Mouse (Mus musculus): ENCODE data around the gene Fam196b. TPM values are rescaled to one million over a fixed set of nuclear protein-coding genes. Genes with fewer than 3 reads are reported as not detected.
A peak's percentile ranks its signal among the peaks of the same experiment; 100 is the strongest.

The Fam196b gene
- 1.1 and 1.6 TPM in 2 replicates for polyA plus RNA-seq (2016; fragmentation: Nextera tagmentation; extraction: Ambion mirVana)

DNA sequence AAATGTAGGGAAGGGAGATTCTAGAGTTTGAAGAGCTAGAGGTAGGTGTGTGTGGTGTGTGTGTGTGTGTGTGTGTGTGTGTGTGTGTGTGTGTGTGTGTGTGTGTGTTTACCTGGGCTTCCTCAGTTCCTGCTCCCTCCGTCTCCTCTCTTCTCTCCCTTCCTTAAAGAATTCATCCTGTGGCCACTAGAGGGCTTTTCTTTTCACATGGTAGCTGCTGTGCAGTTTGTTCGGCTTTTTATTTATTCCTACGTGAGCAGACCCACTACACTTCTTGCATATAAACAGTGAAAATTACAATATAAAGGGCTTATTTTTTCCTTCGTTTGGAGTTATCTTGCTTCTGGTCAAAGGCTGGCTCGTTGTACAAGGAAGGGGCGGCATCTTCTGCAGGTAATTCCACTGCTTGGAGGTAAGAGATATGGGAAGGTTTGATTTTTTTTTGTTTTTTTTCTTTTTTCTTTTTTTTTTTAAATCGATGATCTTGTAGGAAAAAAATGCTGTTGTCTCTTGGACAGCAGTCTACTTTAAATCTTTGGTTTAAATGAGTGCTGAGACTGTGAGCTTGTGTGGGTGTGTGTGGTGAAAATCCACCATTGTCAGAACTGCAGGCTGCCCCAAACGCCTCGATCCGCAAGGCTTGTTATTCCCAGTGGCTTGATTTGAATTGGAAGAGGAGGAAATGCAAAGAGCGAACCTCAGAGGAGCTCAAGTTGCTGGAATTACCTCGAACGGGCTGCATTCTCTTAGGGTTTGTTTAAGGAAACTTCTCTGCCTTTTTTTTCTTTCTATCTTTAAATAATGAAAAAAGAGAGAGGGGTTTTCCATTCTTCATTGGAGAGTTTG lies at the start of gene Fam196b:
Gene Fam196b (plus strand): TSS at position 289 of the 846 bp plus-strand sequence.
- peak within 1 kb of the TSS; percentile 52 for H3K4me3 ChIP-seq
- 2% methylated on average over 13 of the region's 13 CpGs for WGBS
- H3K4me1 ChIP-seq, result peaks cover 7% of the 10 kb centered on the region
- H3K27me3 ChIP-seq (replicated peaks; ENCODE audit: low read depth, poor library complexity, severe bottlenecking), result peaks cover 16% of the 10 kb centered on the region
- peak; percentile 27 for DNase-seq (ENCODE audit: low spot score)
- no peaks in the 10 kb centered on the region for H3K36me3 ChIP-seq (replicated peaks)
- H3K27ac ChIP-seq (replicated peaks), result no peak within 1 kb of the TSS
- H3K9me3 ChIP-seq, result no peaks in the 10 kb centered on the region

DNA sequence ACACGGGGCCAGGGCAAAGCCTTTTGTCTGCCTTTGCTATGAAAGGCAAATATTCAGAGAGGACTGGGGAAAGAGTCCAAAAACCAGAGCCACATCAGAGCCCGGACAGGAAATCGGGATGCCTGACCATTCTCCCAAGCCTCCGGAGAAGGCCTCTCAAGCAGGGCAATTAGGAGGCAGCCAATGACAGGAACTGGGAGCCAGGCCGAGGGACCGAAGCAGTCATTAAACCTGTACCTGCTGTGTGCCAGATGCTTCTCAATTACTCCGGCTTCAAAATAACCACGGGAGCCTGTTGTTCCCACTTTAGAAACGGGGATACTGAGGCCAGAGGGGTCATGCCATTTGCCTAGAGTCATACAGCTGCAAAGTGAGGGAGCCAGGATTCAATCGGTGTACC lies 42.6 kb upstream of the Fam196b start:
- Histone ChIP-seq H3K36me3 (replicated peaks) (no peaks in the 10 kb centered on the region), H3K27me3 (replicated peaks; ENCODE audit: low read depth, poor library complexity, severe bottlenecking) (peaks cover 9% of the 10 kb centered on the region; the same call in 1 of the 2 replicates), H3K4me1 (peaks cover 14% of the 10 kb centered on the region), H3K4me3 (no peak overlapping the region), H3K9me3 (no peaks in the 10 kb centered on the region), H3K27ac (replicated peaks) (no peak overlapping the region)
- 54% methylated on average over 10 of the region's 10 CpGs for WGBS
- DNase-seq (ENCODE audit: low spot score), result no peak

DNA sequence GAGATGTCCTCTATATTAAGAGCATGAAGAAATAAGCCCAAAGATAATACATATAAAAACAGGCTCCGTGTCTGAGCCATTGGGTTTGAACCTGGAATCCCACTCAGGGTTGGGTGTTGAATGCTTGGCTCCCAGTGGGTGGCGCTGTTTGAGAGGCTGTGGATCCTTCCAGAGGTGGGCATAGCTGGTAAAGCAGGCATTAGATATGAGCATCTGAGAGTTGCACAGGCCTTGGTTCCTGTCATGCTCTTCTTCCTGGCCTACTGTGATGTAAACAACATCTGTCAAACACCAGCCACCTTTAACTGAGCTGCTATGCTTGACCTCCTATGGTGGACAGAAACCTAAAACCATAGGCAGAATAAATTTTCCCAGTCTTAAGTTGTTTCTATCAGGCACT lies 38.7 kb upstream of the Fam196b start:
- peak; percentile 30 for DNase-seq (ENCODE audit: low spot score)
- Histone ChIP-seq H3K27me3 (replicated peaks; ENCODE audit: low read depth, poor library complexity, severe bottlenecking) (peaks cover 10% of the 10 kb centered on the region), H3K4me1 (peaks cover 14% of the 10 kb centered on the region), H3K9me3 (no peaks in the 10 kb centered on the region), H3K36me3 (replicated peaks) (no peaks in the 10 kb centered on the region), H3K27ac (replicated peaks) (no peak overlapping the region), H3K4me3 (no peak overlapping the region)
- 41% methylated on average over 2 of the region's 2 CpGs for WGBS

DNA sequence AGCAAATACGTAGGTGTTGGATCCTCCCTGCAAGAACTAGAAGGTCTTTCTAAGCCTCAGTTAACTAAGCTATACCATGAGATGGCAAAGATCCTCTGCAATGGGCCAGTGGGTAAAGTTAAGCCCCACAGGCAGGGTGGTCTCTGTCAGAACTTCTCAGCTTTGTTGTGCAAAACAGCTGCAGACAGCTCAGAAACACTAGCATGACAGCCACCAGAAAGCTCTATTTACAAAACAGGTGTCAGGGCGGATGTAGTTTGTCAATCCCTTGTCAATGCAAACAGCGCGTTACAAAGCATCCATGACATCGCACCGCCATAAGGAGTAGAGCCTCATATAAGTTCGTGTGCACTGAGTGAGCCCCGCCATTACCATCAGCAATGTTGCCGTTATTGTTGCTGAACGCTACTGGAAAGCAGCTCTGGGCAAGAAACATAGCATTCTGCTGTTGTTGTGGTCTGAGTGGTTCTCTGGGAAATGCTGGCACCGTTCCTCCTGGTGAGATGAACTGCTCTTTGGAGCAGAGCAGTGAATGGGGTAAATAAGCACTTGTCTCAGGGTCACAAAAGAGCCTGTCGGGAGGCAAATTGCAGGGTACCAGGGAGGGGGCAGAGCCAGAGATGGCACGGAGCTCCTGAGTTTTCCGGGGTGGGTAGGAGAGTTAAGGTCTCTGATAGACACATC lies 38.1 kb upstream of the Fam196b start:
- DNase-seq (ENCODE audit: low spot score), result no peak
- 56% methylated on average over 14 of the region's 14 CpGs for WGBS
- Histone ChIP-seq H3K36me3 (replicated peaks) (no peaks in the 10 kb centered on the region), H3K27ac (replicated peaks) (no peak overlapping the region), H3K4me1 (peaks cover 14% of the 10 kb centered on the region), H3K9me3 (no peaks in the 10 kb centered on the region), H3K4me3 (no peak overlapping the region), H3K27me3 (replicated peaks; ENCODE audit: low read depth, poor library complexity, severe bottlenecking) (peaks cover 16% of the 10 kb centered on the region)

DNA sequence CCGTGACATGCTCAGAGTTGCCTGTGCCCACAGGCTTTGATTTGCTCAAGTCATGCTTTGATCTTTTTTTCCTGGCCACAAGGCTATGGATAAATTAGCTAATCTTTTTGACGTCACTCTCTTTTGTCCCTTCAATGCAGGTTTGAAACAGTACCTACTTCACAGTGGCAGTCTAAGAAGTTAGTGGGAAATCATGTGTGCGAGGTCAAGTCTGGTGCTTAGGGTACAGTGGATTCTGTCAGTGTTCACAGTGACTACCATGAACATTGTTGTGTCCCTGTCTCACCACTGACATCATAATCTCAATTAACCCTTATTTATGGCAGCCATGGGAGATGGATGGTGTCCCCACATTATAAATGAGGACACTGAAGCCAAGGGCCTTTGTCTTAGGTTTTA lies 37.6 kb upstream of the Fam196b start:
- H3K27me3 ChIP-seq (replicated peaks; ENCODE audit: low read depth, poor library complexity, severe bottlenecking), result peaks cover 21% of the 10 kb centered on the region
- 57% methylated on average over 3 of the region's 3 CpGs for WGBS
- H3K27ac ChIP-seq (replicated peaks), result no peak overlapping the region

DNA sequence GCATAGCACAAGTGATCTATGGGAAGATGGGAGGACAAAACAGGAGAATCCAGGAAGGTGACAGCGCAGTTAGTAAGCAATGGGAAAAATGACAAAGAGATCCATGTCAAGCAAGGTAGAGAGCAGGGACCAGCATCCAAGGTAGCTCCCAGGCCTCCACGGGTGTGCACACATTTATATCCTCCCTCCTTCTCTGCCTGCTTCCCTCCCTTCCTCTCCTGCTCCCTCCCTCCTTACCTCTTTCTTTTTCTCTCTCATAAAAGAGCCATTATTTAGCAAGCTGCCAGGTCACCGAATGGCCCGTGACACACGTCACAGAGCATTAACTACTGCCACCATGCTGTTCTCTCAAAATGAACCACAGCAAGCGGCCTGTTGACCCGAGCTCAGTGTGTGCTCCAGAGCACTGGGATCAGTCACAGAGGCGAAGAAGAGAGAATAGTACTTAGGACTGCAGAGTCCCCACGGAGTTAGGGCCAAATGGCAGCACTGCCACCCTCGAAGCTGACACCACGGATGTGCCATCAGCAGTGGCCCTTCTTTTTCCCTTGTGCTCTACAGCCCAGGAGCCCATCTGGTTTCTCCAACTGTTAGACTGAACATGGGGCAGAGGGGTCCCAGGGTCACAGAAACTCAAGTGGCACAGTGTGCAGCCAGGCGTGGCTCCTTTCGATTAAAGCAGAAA lies 30.4 kb upstream of the Fam196b start:
- Histone ChIP-seq H3K36me3 (replicated peaks) (no peaks in the 10 kb centered on the region), H3K27ac (replicated peaks) (no peak overlapping the region), H3K27me3 (replicated peaks; ENCODE audit: low read depth, poor library complexity, severe bottlenecking) (peaks cover 56% of the 10 kb centered on the region), H3K4me3 (no peak overlapping the region), H3K9me3 (no peaks in the 10 kb centered on the region), H3K4me1 (peaks cover 12% of the 10 kb centered on the region)
- WGBS, result 27% methylated on average over 13 of the region's 13 CpGs
- peak; percentile 21 for DNase-seq (ENCODE audit: low spot score)

More for the DNA sequence above, 37.6 kb upstream of the Fam196b start:
- no peaks in the 10 kb centered on the region for H3K36me3 ChIP-seq (replicated peaks)
- H3K4me3 ChIP-seq, result no peak overlapping the region
- H3K4me1 ChIP-seq, result peaks cover 11% of the 10 kb centered on the region
- H3K9me3 ChIP-seq, result no peaks in the 10 kb centered on the region
- DNase-seq (ENCODE audit: low spot score), result no peak

DNA sequence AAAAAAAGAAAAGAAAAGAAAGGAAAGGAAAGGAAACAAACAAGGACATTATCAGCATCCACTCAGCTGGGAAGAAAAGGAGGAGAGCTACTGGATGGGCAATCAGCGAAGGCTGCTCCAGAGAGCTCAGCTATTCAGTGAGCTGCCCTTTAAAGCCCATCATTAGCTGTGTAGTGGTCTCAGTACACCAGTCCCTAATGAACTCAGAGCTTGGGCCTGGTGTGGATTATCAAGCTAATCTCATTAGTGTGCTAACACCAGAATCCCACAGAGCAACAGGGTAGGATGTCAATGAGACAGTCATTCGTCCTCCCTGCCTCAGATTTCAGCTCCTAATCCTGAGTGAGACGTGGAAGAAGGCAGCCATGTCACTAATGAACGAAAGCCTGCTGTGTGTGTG lies 24.4 kb upstream of the Fam196b start:
- H3K27me3 ChIP-seq (replicated peaks; ENCODE audit: low read depth, poor library complexity, severe bottlenecking), result peaks cover 19% of the 10 kb centered on the region
- no peak for DNase-seq (ENCODE audit: low spot score)
- 26% methylated on average over 4 of the region's 4 CpGs for WGBS

DNA sequence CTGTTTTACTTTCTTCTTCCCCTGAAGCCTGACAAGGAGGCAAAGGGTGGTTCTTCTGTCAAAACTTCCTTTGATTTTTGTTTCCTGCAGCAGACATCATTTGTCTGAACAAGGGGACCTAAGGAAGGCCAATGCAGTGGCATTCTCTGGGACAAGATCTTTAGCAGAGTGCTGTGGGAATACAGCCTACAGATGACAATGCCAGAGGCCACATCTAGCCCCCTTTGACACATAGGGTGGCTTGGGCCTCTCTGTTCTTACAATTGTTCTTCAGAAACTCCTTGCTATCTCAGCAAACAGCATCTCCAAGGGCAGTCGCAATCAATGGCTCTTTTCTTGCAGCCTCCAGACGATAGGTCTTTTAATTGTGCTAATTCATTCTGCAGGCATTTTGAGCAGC lies 23.9 kb upstream of the Fam196b start:
- no peak overlapping the region for H3K27ac ChIP-seq (replicated peaks)

More for the DNA sequence above, 24.4 kb upstream of the Fam196b start:
- Histone ChIP-seq H3K4me1 (peaks cover 8% of the 10 kb centered on the region), H3K27ac (replicated peaks) (no peak overlapping the region), H3K9me3 (no peaks in the 10 kb centered on the region), H3K36me3 (replicated peaks) (no peaks in the 10 kb centered on the region), H3K4me3 (no peak overlapping the region)

DNA sequence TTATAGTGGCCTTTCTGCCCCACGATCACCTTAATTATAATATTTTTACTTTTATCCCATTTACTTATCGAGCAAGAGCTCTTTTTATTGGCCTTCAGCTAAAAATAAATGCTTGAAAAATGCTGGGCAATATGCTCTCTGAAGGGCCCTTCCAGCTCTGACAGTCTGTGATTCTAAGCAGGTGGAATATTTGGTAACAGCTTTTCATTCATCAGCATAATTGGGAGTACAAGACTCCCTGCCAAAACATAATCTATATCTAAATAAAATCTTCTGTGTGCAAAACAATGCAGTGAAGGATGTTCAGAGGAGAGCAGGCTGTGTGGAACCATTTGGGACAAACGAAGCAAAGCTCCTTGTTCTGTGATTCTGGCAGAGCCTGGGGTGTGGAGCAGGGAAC lies 23.3 kb upstream of the Fam196b start:
- H3K36me3 ChIP-seq (replicated peaks), result no peaks in the 10 kb centered on the region
- no peak for DNase-seq (ENCODE audit: low spot score)
- 0 out of 2 replicates have a peak, but pooled peaks cover 11% of the 10 kb centered on the region for H3K27me3 ChIP-seq (replicated peaks; ENCODE audit: low read depth, poor library complexity, severe bottlenecking)
- no peaks in the 10 kb centered on the region for H3K9me3 ChIP-seq
- WGBS, result 66% methylated on average over 3 of the region's 3 CpGs
- H3K4me1 ChIP-seq, result peaks cover 8% of the 10 kb centered on the region
- H3K27ac ChIP-seq (replicated peaks), result no peak overlapping the region
- H3K4me3 ChIP-seq, result no peak overlapping the region

More for the DNA sequence above, 23.9 kb upstream of the Fam196b start:
- WGBS, result 22% methylated on average over 2 of the region's 2 CpGs
- H3K4me1 ChIP-seq, result peaks cover 8% of the 10 kb centered on the region
- H3K27me3 ChIP-seq (replicated peaks; ENCODE audit: low read depth, poor library complexity, severe bottlenecking), result peaks cover 16% of the 10 kb centered on the region
- DNase-seq (ENCODE audit: low spot score), result no peak
- no peak overlapping the region for H3K4me3 ChIP-seq
- H3K9me3 ChIP-seq, result no peaks in the 10 kb centered on the region
- no peaks in the 10 kb centered on the region for H3K36me3 ChIP-seq (replicated peaks)

DNA sequence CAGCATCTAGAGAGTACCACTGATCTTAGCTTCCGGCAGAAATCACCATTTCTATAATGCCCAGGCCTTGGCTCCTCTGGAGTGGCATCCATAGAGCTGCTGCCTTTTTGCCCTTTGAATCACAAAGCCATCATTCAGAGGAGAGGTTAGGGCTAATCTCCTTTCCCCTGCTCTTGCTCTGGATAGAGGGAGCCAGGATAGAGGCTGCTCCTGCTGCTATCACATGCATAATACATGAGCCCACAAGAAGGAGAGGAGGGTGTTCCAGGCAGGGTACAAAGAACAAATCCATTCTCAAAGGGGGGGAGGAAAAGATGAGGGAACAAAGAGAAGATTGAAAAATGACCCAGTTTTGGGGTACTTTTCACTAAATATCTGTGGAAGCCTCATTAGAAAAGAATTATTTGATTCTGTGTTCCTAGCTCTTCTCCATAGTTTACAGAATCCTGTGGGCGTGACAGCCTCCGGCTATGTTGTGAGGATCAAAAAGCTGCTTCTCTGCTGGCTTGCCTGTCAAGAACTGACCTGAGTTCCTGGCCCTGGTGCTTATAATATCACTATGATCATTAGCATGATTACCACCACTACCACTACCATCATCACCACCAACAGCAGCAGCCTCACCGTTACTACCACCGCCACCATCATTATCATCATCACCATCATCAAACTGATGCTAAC lies 16.8 kb upstream of the Fam196b start:
- 65% methylated on average over 5 of the region's 5 CpGs for WGBS
- H3K27me3 ChIP-seq (replicated peaks; ENCODE audit: low read depth, poor library complexity, severe bottlenecking), result no peaks in the 10 kb centered on the region
- H3K36me3 ChIP-seq (replicated peaks), result no peaks in the 10 kb centered on the region
- no peaks in the 10 kb centered on the region for H3K9me3 ChIP-seq
- peaks cover 4% of the 10 kb centered on the region; the same call in 1 of the 2 replicates for H3K4me1 ChIP-seq
- H3K4me3 ChIP-seq, result no peak overlapping the region
- no peak overlapping the region; the same call in 1 of the 2 replicates for H3K27ac ChIP-seq (replicated peaks)
- no peak for DNase-seq (ENCODE audit: low spot score)

DNA sequence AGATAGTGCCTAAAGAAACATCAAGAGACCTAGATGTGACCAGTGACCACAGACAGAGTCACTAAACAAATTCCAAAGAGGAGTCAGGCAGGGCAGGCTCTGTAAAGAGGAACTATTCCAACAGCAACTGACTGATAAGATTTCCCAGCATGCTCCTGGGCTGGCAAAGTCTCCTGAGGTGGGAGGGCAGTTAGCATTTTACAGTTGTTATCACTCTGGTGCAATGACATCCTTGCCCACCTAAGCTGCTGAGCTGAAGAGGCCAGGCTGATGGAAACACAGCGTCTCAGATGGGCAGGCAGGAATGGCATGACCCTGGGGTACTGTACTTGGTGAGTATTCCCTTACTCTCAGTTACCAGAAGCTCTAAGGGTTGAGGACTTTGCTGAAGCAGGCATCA lies 15.1 kb upstream of the Fam196b start:
- Histone ChIP-seq H3K4me1 (peaks cover 4% of the 10 kb centered on the region; the same call in 1 of the 2 replicates), H3K9me3 (no peaks in the 10 kb centered on the region), H3K27ac (replicated peaks) (no peak overlapping the region), H3K36me3 (replicated peaks) (no peaks in the 10 kb centered on the region), H3K27me3 (replicated peaks; ENCODE audit: low read depth, poor library complexity, severe bottlenecking) (no peaks in the 10 kb centered on the region), H3K4me3 (no peak overlapping the region)
- no peak for DNase-seq (ENCODE audit: low spot score)
- WGBS, result 88% methylated on average over 1 of the region's 1 CpGs

DNA sequence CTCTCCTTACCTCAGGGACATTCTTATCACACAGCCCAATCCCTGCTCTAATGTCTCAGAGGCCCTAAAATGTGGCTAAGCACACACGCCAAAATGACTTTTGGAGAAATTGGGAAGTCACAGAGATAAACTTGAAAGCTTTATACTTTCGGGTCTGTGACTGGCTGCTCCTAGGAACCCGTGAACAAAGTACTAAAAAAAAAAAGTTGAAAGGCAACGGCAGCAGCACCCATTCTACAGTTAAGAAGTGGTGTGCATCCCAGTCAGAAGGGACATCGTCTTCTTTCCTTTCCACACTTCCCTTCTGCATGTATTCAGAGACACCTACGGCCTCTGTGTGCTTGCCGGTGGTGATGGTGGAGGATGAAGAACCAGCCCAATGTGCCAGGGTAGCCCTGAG lies 14.6 kb upstream of the Fam196b start:
- DNase-seq (ENCODE audit: low spot score), result no peak
- WGBS, result 94% methylated on average over 7 of the region's 7 CpGs
- Histone ChIP-seq H3K4me1 (peaks cover 4% of the 10 kb centered on the region; the same call in 1 of the 2 replicates), H3K27ac (replicated peaks) (no peak overlapping the region), H3K36me3 (replicated peaks) (no peaks in the 10 kb centered on the region), H3K9me3 (no peaks in the 10 kb centered on the region), H3K27me3 (replicated peaks; ENCODE audit: low read depth, poor library complexity, severe bottlenecking) (no peaks in the 10 kb centered on the region), H3K4me3 (no peak overlapping the region)
